Mouse (Mus musculus) liver, adult 2 months (tissue): ENCODE measurements at regions not wholly inside any gene's neighbourhood (a gene's known extent, or its start where the extent isn't known, plus 50 kb on each side); places are given as distances from the start of the nearest gene placed in this dataset.

Experiments used
- DNase-seq: peaks from one replicate; pipeline ENCODE4 v3.0.0-alpha.2; 2011; ENCODE audit warnings: low read depth, low spot score; ENCODE audit errors: extremely low read depth
- H3K27ac ChIP-seq: fragments of 200-500 bp; replicated peaks from 2 replicates; pipeline ENCODE4 v1.5.1; 2012; ENCODE audit warnings: low read depth, mild to moderate bottlenecking, control low read depth, inconsistent platforms, low read length; ENCODE audit not compliant: insufficient read depth
- H3K27me3 ChIP-seq: fragments of 200-500 bp; 2 replicates; pipeline ENCODE4 v1.6.1; 2012; ENCODE audit warnings: mild to moderate bottlenecking, moderate library complexity, low read length, inconsistent platforms; ENCODE audit not compliant: control insufficient read depth, insufficient read depth
- H3K36me3 ChIP-seq: fragments of 200-500 bp; 2 replicates; pipeline ENCODE4 v1.6.1; 2012; ENCODE audit warnings: low read length, inconsistent platforms; ENCODE audit not compliant: control insufficient read depth, insufficient read depth
- H3K4me1 ChIP-seq: fragments of 200-500 bp; 2 replicates; pipeline ENCODE4 v1.6.1; 2011; ENCODE audit warnings: low read length; ENCODE audit not compliant: control insufficient read depth, insufficient read depth
- H3K4me3 ChIP-seq: fragments of 200-500 bp; 2 replicates; pipeline ENCODE4 v1.5.1; 2011; ENCODE audit warnings: low read depth, mild to moderate bottlenecking, control low read depth, low read length, moderate library complexity; ENCODE audit not compliant: insufficient read depth
- H3K79me2 ChIP-seq: fragments of 200-500 bp; 2 replicates; pipeline ENCODE4 v1.6.1; 2012; ENCODE audit warnings: inconsistent platforms, mild to moderate bottlenecking, low read length, moderate library complexity; ENCODE audit not compliant: control insufficient read depth, insufficient read depth
- H3K9ac ChIP-seq: fragments of 200-500 bp; 2 replicates; pipeline ENCODE4 v1.6.1; 2012; ENCODE audit warnings: low read depth, mild to moderate bottlenecking, control low read depth, inconsistent platforms, low read length
- CTCF ChIP-seq: fragments of 200-500 bp; IDR thresholded peaks from 2 replicates; pipeline ENCODE4 v1.5.1; 2011; ENCODE audit warnings: low read depth, low read length, control low read depth
- POLR2A ChIP-seq: fragments of 200-500 bp; IDR thresholded peaks from 2 replicates; pipeline ENCODE4 v1.6.1; 2011; ENCODE audit warnings: low read length, control low read depth; ENCODE audit not compliant: insufficient read depth; ENCODE audit errors: extremely low read depth
- WGBS: fragments of 180-500 bp; shearing (Covaris S2); methylation state at CpG from one replicate; pipeline ENCODE4 v1.1.7; 2018; 5-methylcytosine and 5-hydroxymethylcytosine counted together

- Histone ChIP-seq H3K4me3 (no peak overlapping the region), H3K9ac (no peak overlapping the region), H3K4me1 (no peaks in the 10 kb centered on the region), H3K27me3 (no peaks in the 10 kb centered on the region), H3K79me2 (no peaks in the 10 kb centered on the region), H3K27ac (no peak overlapping the region), H3K36me3 (no peaks in the 10 kb centered on the region)
- DNase-seq = no peak
- TF ChIP-seq POLR2A = no peak
- TF ChIP-seq CTCF = no peak
- WGBS = 100% methylated on average over 1 of the region's 1 CpGs
Measured at GRCm38 (mm10) chr1:57470356-57470755, 63.5 kb upstream of the Tyw5 start.

- no peak for TF ChIP-seq POLR2A
- TF ChIP-seq CTCF = no peak
- no peaks in the 10 kb centered on the region for H3K79me2 ChIP-seq
- H3K4me1 ChIP-seq = no peaks in the 10 kb centered on the region
- H3K27me3 ChIP-seq = no peaks in the 10 kb centered on the region
- no peaks in the 10 kb centered on the region for H3K36me3 ChIP-seq
- no peak overlapping the region for H3K27ac ChIP-seq
- 80% methylated on average over 1 of the region's 1 CpGs for WGBS
- H3K9ac ChIP-seq = no peak overlapping the region
- no peak for DNase-seq
- H3K4me3 ChIP-seq = no peak overlapping the region
Measured at GRCm38 (mm10) chr1:57472235-57472634, 65.3 kb upstream of the Tyw5 start.

GRCm38 (mm10) chr1:57477725-57478124, 70.8 kb upstream of the Tyw5 start:
- no peak overlapping the region for H3K9ac ChIP-seq
- no peak overlapping the region for H3K27ac ChIP-seq
- H3K4me1 ChIP-seq = no peaks in the 10 kb centered on the region
- 83% methylated on average over 1 of the region's 1 CpGs for WGBS
- H3K36me3 ChIP-seq = no peaks in the 10 kb centered on the region
- H3K79me2 ChIP-seq = no peaks in the 10 kb centered on the region
- no peak overlapping the region for H3K4me3 ChIP-seq
- no peak for DNase-seq
- H3K27me3 ChIP-seq = no peaks in the 10 kb centered on the region
- TF ChIP-seq POLR2A (no peak), CTCF (no peak)

- H3K9ac ChIP-seq = no peak overlapping the region
- TF ChIP-seq CTCF (no peak), POLR2A (no peak)
- H3K4me1 ChIP-seq = no peaks in the 10 kb centered on the region
- WGBS = 83% methylated on average over 2 of the region's 2 CpGs
- no peaks in the 10 kb centered on the region for H3K79me2 ChIP-seq
- no peaks in the 10 kb centered on the region for H3K27me3 ChIP-seq
- H3K4me3 ChIP-seq = no peak overlapping the region
- no peaks in the 10 kb centered on the region for H3K36me3 ChIP-seq
- DNase-seq = no peak
- H3K27ac ChIP-seq = no peak overlapping the region
Measured at GRCm38 (mm10) chr1:57478151-57478550, 71.2 kb upstream of the Tyw5 start.

GRCm38 (mm10) chr1:57478800-57479199, 71.9 kb upstream of the Tyw5 start:
- no peaks in the 10 kb centered on the region for H3K27me3 ChIP-seq
- WGBS = 98% methylated on average over 1 of the region's 1 CpGs

GRCm38 (mm10) chr1:57479566-57479965, 72.7 kb upstream of the Tyw5 start:
- Histone ChIP-seq H3K27me3 (no peaks in the 10 kb centered on the region), H3K4me3 (no peak overlapping the region)
- 83% methylated on average over 4 of the region's 4 CpGs for WGBS

More at GRCm38 (mm10) chr1:57478800-57479199, 71.9 kb upstream of the Tyw5 start:
- no peaks in the 10 kb centered on the region for H3K4me1 ChIP-seq
- H3K36me3 ChIP-seq = no peaks in the 10 kb centered on the region
- H3K9ac ChIP-seq = no peak overlapping the region
- H3K4me3 ChIP-seq = no peak overlapping the region
- H3K27ac ChIP-seq = no peak overlapping the region
- H3K79me2 ChIP-seq = no peaks in the 10 kb centered on the region
- TF ChIP-seq POLR2A (no peak), CTCF (no peak)
- DNase-seq = no peak

More at GRCm38 (mm10) chr1:57479566-57479965, 72.7 kb upstream of the Tyw5 start:
- H3K27ac ChIP-seq = no peak overlapping the region
- no peak overlapping the region for H3K9ac ChIP-seq
- no peaks in the 10 kb centered on the region for H3K4me1 ChIP-seq
- H3K36me3 ChIP-seq = no peaks in the 10 kb centered on the region
- no peaks in the 10 kb centered on the region for H3K79me2 ChIP-seq
- TF ChIP-seq POLR2A (no peak), CTCF (no peak)
- no peak for DNase-seq
